Mouse (Mus musculus) thymus, adult 2 months (tissue): ENCODE data around the gene Fgfr3. TPM values are rescaled to one million over a fixed set of nuclear protein-coding genes. Genes with fewer than 3 reads are reported as not detected.
A peak's percentile ranks its signal among the peaks of the same experiment; 100 is the strongest.

Source experiments
- DNase-seq: peaks from one replicate; pipeline ENCODE4 v3.0.0; 2021
- H3K27ac ChIP-seq: fragments of 200-500 bp; 2 replicates; pipeline ENCODE4 v1.5.1; 2012; ENCODE audit warnings: low read length, control low read depth; ENCODE audit not compliant: control insufficient read depth, insufficient read depth
- H3K27me3 ChIP-seq: fragments of 200-500 bp; 2 replicates; pipeline ENCODE4 v1.6.1; 2012; ENCODE audit warnings: mild to moderate bottlenecking, low read length, moderate library complexity, mixed read lengths; ENCODE audit not compliant: control insufficient read depth, insufficient read depth
- H3K36me3 ChIP-seq: fragments of 200-500 bp; 2 replicates; pipeline ENCODE4 v1.6.1; 2012; ENCODE audit warnings: mild to moderate bottlenecking, low read length, moderate library complexity; ENCODE audit not compliant: control insufficient read depth, insufficient read depth
- H3K4me1 ChIP-seq: fragments of 200-500 bp; replicated peaks from 2 replicates; pipeline ENCODE4 v1.6.1; 2012; ENCODE audit warnings: low read length; ENCODE audit not compliant: control insufficient read depth, insufficient read depth
- H3K4me3 ChIP-seq: fragments of 200-500 bp; 2 replicates; pipeline ENCODE4 v1.5.1; 2012; ENCODE audit warnings: mild to moderate bottlenecking, low read length, control low read depth, moderate library complexity; ENCODE audit not compliant: control insufficient read depth, insufficient read depth
- CTCF ChIP-seq: fragments of 200-500 bp; IDR thresholded peaks from 2 replicates; pipeline ENCODE4 v1.5.1; 2012; ENCODE audit warnings: mild to moderate bottlenecking, control low read depth, low read length, moderate library complexity, borderline replicate concordance; ENCODE audit not compliant: control insufficient read depth, poor library complexity, insufficient read depth; ENCODE audit errors: extremely low read depth
- POLR2A ChIP-seq: fragments of 200-500 bp; IDR thresholded peaks from 2 replicates; pipeline ENCODE4 v1.6.1; 2012; ENCODE audit warnings: mild to moderate bottlenecking, low read length, control low read depth, moderate library complexity; ENCODE audit not compliant: control insufficient read depth, poor library complexity, insufficient read depth; ENCODE audit errors: extremely low read depth
- WGBS: fragments of 180-500 bp; shearing (Covaris S2); methylation state at CpG from one replicate; pipeline ENCODE4 v1.1.7; 2018; 5-methylcytosine and 5-hydroxymethylcytosine counted together
- polyA plus RNA-seq: library from polyadenylated mRNA; depleted of rRNA; stranded (reverse); fragments of >200 nt; gene quantifications from 2 replicates; pipeline ENCODE4 v1.2.3, GENCODE M21; 2012

The Fgfr3 gene
- polyA plus RNA-seq, 1 experiment: 6.3 TPM

DNA sequence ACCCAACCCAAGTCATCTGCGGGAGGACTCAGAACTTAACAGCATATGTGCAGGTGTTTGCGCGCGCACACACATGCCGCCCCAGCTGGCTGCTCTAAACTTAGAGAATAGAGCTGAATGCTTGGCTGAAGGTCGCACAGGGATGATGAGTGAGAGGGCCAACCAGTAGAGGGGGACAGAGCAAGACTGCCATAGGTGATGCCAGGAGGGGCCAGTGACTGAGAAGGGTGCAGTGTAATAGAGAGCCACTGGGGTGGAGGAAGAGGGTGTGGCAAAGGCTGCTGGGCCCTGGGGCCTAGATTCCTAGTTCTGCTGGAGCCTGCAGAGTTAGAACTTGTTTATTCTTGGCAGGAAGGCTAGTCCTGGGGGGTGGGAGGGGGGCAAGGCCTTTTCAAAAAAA is 5.0 kb upstream of the Fgfr3 start:
- WGBS: 78% methylated on average over 6 of the region's 6 CpGs
- Histone ChIP-seq H3K4me3 (no peak overlapping the region), H3K4me1 (peaks cover 3% of the 10 kb centered on the region; the same call in 1 of the 2 replicates), H3K27me3 (no peaks in the 10 kb centered on the region), H3K36me3 (no peaks in the 10 kb centered on the region), H3K27ac (no peak overlapping the region)
- TF ChIP-seq POLR2A (no peak), CTCF (no peak)
- no peak for DNase-seq

GRCm38 (mm10) chr5:33718460-33718859 is 3.0 kb upstream of the Fgfr3 start:
- Histone ChIP-seq H3K27ac (no peak overlapping the region), H3K4me3 (no peak overlapping the region), H3K36me3 (no peaks in the 10 kb centered on the region), H3K27me3 (peaks cover 16% of the 10 kb centered on the region; the same call in 1 of the 2 replicates), H3K4me1 (peaks cover 16% of the 10 kb centered on the region)
- 69% methylated on average over 5 of the region's 5 CpGs for WGBS
- no peak for DNase-seq
- TF ChIP-seq POLR2A: no peak
- no peak for TF ChIP-seq CTCF

DNA sequence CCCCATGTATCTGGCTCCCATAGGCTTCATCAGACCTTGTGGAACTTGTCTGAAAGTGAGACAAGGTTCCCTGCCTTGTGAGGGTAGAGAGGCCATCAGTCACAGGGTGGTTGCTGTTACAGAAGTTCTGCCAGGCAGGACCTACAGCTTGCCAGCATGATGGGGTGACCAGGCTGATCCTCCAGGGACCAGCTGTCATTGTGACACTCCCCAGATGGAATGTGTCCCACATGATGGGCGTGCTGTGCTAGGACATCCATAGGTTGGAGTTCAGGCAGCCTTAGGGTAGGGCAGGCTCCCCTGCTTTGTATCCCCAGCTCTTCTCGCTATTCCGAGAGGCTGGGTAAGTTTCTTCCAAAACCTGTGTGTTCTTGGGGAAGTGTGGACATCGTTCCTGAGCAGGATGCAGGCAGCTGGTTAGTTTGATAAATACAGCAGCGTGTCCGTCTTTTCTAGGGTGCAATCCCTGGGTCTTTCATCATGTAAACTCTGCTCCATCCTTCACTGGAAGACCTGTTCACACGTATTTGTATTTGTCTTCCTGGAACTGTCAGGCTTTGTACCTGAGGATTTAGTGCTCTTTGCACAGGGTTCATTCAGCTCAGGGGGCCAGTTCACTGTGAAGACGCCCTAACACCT is 503 bp upstream of the Fgfr3 start:
- no peak for TF ChIP-seq CTCF
- TF ChIP-seq POLR2A: no peak
- H3K27ac ChIP-seq: no peak overlapping the region
- peak overlapping the region; percentile 54 for H3K4me3 ChIP-seq
- no peaks in the 10 kb centered on the region for H3K36me3 ChIP-seq
- DNase-seq: no peak
- peaks cover 26% of the 10 kb centered on the region; the same call in 1 of the 2 replicates for H3K27me3 ChIP-seq
- H3K4me1 ChIP-seq: peaks cover 18% of the 10 kb centered on the region
- WGBS: 49% methylated on average over 8 of the region's 8 CpGs

GRCm38 (mm10) chr5:33722266-33723018 is 968 bp downstream of the Fgfr3 start:
- H3K27me3 ChIP-seq: peaks cover 26% of the 10 kb centered on the region; the same call in 1 of the 2 replicates
- no peak overlapping the region for H3K27ac ChIP-seq
- no peaks in the 10 kb centered on the region for H3K36me3 ChIP-seq
- 2% methylated on average over 53 of the region's 53 CpGs for WGBS
- DNase-seq: peak; percentile 11
- H3K4me1 ChIP-seq: peaks cover 18% of the 10 kb centered on the region
- TF ChIP-seq CTCF (no peak), POLR2A (no peak)
- peak overlapping the region; percentile 54 for H3K4me3 ChIP-seq

DNA sequence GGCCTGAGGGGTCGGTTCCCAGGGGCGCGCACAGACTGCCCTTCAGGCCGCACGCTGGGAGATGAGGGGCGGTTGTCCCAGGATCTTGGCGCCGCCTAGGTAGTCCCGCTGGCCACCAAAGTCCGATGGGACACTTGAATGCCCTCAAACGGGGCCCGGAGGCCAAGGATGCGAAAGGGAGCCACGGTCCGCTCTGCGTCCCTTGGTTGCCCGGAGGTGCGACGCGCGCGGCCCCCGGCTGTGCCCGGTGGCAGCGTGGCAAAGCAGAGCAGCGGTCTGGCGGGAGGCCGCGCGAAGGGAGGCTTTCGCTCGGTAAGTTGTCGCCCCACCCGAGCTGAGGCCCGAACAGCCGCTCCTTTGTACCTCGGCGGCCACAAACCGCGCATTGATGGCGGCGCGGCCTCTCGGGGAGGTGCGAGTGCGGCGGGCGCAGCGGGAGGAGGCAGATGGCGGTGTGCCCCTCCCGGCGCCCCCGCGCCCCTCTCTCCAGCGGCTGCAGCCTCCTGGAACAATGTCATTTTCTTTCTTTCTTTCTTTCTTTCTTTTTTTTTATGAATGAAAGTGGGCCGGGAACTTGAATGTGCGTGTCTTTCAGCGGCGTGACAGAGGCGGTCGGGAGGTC is 1.7 kb downstream of the Fgfr3 start:
- no peak for DNase-seq
- Histone ChIP-seq H3K36me3 (no peaks in the 10 kb centered on the region), H3K4me3 (peak overlapping the region; percentile 17; the same call in 1 of the 2 replicates), H3K27ac (no peak overlapping the region), H3K27me3 (peaks cover 26% of the 10 kb centered on the region; the same call in 1 of the 2 replicates), H3K4me1 (peaks cover 18% of the 10 kb centered on the region)
- 2% methylated on average over 61 of the region's 61 CpGs for WGBS
- TF ChIP-seq POLR2A: no peak
- TF ChIP-seq CTCF: no peak
